Mouse (Mus musculus) midbrain, embryonic 14.5 days (tissue): ENCODE data around the gene Cideb. TPM values are rescaled to one million over a fixed set of nuclear protein-coding genes. Genes with fewer than 3 reads are reported as not detected.

ENCODE experiments used
- ATAC-seq: fragments of 200-750 bp; cut with Nextera tagmentation; 2 replicates; pipeline ENCODE4 v1.8.0; 2017; ENCODE audit warnings: moderate number of reproducible peaks, moderate library complexity; ENCODE audit not compliant: low FRiP score, low TSS enrichment
- DNase-seq: peaks from one replicate; pipeline ENCODE4 v3.0.0-alpha.2; 2015
- H3K27ac ChIP-seq: fragments of 300-500 bp; sonication (generic); replicated peaks from 2 replicates; pipeline ENCODE4 v1.5.1; 2014; ENCODE audit warnings: mild to moderate bottlenecking, low read depth, low read length, moderate library complexity
- H3K27me3 ChIP-seq: fragments of 300-500 bp; sonication (generic); 2 replicates; pipeline ENCODE4 v1.6.1; 2014; ENCODE audit warnings: low read length, control low read depth, mixed read lengths; ENCODE audit not compliant: control insufficient read depth, insufficient read depth
- H3K36me3 ChIP-seq: fragments of 300-500 bp; sonication (generic); 2 replicates; pipeline ENCODE4 v1.6.1; 2014; ENCODE audit warnings: low read length, control low read depth; ENCODE audit not compliant: control insufficient read depth, insufficient read depth
- H3K4me1 ChIP-seq: fragments of 300-500 bp; sonication (generic); 2 replicates; pipeline ENCODE4 v1.6.1; 2014; ENCODE audit warnings: mild to moderate bottlenecking, antibody characterized with exemption, low read length, control low read depth; ENCODE audit not compliant: control insufficient read depth, insufficient read depth
- H3K4me2 ChIP-seq: fragments of 300-500 bp; sonication (generic); 2 replicates; pipeline ENCODE4 v1.6.1; 2014; ENCODE audit warnings: mild to moderate bottlenecking, low read length, moderate library complexity
- H3K4me3 ChIP-seq: fragments of 300-500 bp; sonication (generic); replicated peaks from 2 replicates; pipeline ENCODE4 v1.5.1; 2014; ENCODE audit warnings: low read depth, low read length
- H3K9ac ChIP-seq: fragments of 300-500 bp; sonication (generic); replicated peaks from 2 replicates; pipeline ENCODE4 v1.6.1; 2014; ENCODE audit warnings: mild to moderate bottlenecking, low read length, moderate library complexity
- H3K9me3 ChIP-seq: fragments of 300-500 bp; sonication (generic); 2 replicates; pipeline ENCODE4 v1.6.1; 2016; ENCODE audit warnings: low read length, control low read depth, mixed read lengths; ENCODE audit not compliant: control insufficient read depth
- WGBS: fragments of 180-500 bp; shearing (Covaris S2); extraction: QIAGEN DNeasy Blood & Tissue Kit; methylation state at CpG from one replicate; pipeline ENCODE4 v1.1.7; 2014; 5-methylcytosine and 5-hydroxymethylcytosine counted together
- polyA plus RNA-seq: library from polyadenylated mRNA; unstranded; fragments of >200 nt; fragmentation: Nextera tagmentation; extraction: Ambion mirVana; gene quantifications from 2 replicates; pipeline ENCODE4 v1.2.1, GENCODE M21; 2014

Gene Cideb
- 0.18 and 0.19 TPM in 2 replicates for polyA plus RNA-seq

GRCm38 (mm10) chr14:55758363-55758784 lies at the start of gene Cideb:
Gene Cideb (minus strand): TSS chr14:55758458.
- no peak within 1 kb of the TSS for H3K27ac ChIP-seq
- H3K27me3 ChIP-seq, result peaks cover 20% of the 10 kb centered on the region
- 16% methylated on average over 8 of the region's 8 CpGs for WGBS
- H3K4me1 ChIP-seq, result peaks cover 8% of the 10 kb centered on the region; the same call in 1 of the 2 replicates
- peak; percentile 82 for DNase-seq
- H3K36me3 ChIP-seq, result peaks cover 31% of the 10 kb centered on the region
- ATAC-seq, result no peak
- H3K4me3 ChIP-seq, result no peak within 1 kb of the TSS
- no peak within 1 kb of the TSS for H3K9ac ChIP-seq
- H3K4me2 ChIP-seq, result no peak within 1 kb of the TSS
- no peaks in the 10 kb centered on the region for H3K9me3 ChIP-seq

GRCm38 (mm10) chr14:55795380-55796163 lies 37.3 kb upstream of the Cideb start:
- Histone ChIP-seq H3K4me2 (no peak overlapping the region), H3K4me1 (no peaks in the 10 kb centered on the region), H3K9ac (no peak overlapping the region), H3K27me3 (no peaks in the 10 kb centered on the region), H3K27ac (no peak overlapping the region), H3K4me3 (no peak overlapping the region), H3K36me3 (no peaks in the 10 kb centered on the region), H3K9me3 (no peaks in the 10 kb centered on the region)
- no peak for ATAC-seq
- no peak for DNase-seq
- WGBS, result 90% methylated on average over 15 of the region's 15 CpGs

GRCm38 (mm10) chr14:55793946-55794345 lies 35.7 kb upstream of the Cideb start:
- Histone ChIP-seq H3K36me3 (no peaks in the 10 kb centered on the region), H3K27me3 (peaks cover 13% of the 10 kb centered on the region), H3K4me2 (no peak overlapping the region), H3K9ac (no peak overlapping the region), H3K9me3 (no peaks in the 10 kb centered on the region), H3K4me1 (no peaks in the 10 kb centered on the region), H3K27ac (no peak overlapping the region), H3K4me3 (no peak overlapping the region)
- ATAC-seq (no peak), DNase-seq (no peak)
- 71% methylated on average over 2 of the region's 2 CpGs for WGBS

GRCm38 (mm10) chr14:55793461-55793860 lies 35.2 kb upstream of the Cideb start:
- Histone ChIP-seq H3K27me3 (peaks cover 17% of the 10 kb centered on the region), H3K27ac (no peak overlapping the region), H3K9me3 (no peaks in the 10 kb centered on the region), H3K9ac (no peak overlapping the region), H3K4me1 (no peaks in the 10 kb centered on the region), H3K36me3 (no peaks in the 10 kb centered on the region), H3K4me3 (no peak overlapping the region), H3K4me2 (no peak overlapping the region)
- ATAC-seq (no peak), DNase-seq (no peak)
- 72% methylated on average over 2 of the region's 2 CpGs for WGBS

GRCm38 (mm10) chr14:55788256-55789050 lies 30.2 kb upstream of the Cideb start, which contains the start of gene Ripk3:
Gene Ripk3 (minus strand): TSS chr14:55788865.
- no peak for DNase-seq
- no peak within 1 kb of the TSS for H3K9ac ChIP-seq
- no peak for ATAC-seq

GRCm38 (mm10) chr14:55787731-55788130 lies 29.5 kb upstream of the Cideb start:
- Histone ChIP-seq H3K4me3 (no peak overlapping the region), H3K4me2 (no peak overlapping the region; the same call in 1 of the 2 replicates), H3K36me3 (no peaks in the 10 kb centered on the region), H3K4me1 (peaks cover 4% of the 10 kb centered on the region; the same call in 1 of the 2 replicates), H3K9me3 (no peaks in the 10 kb centered on the region), H3K27ac (no peak overlapping the region), H3K9ac (no peak overlapping the region), H3K27me3 (peaks cover 64% of the 10 kb centered on the region)
- WGBS, result 34% methylated on average over 11 of the region's 11 CpGs
- no peak for ATAC-seq
- no peak for DNase-seq

More at GRCm38 (mm10) chr14:55788256-55789050, 30.2 kb upstream of the Cideb start, which contains the start of gene Ripk3:
- peaks cover 1% of the 10 kb centered on the region; the same call in 1 of the 2 replicates for H3K4me1 ChIP-seq
- peaks cover 57% of the 10 kb centered on the region for H3K27me3 ChIP-seq
- no peak within 1 kb of the TSS for H3K27ac ChIP-seq
- WGBS, result 5% methylated on average over 40 of the region's 40 CpGs
- peak within 1 kb of the TSS; percentile 41 for H3K4me2 ChIP-seq
- H3K36me3 ChIP-seq, result no peaks in the 10 kb centered on the region
- no peaks in the 10 kb centered on the region for H3K9me3 ChIP-seq
- peak within 1 kb of the TSS; percentile 14 for H3K4me3 ChIP-seq

- no peak overlapping the region for H3K9ac ChIP-seq
- DNase-seq (no peak), ATAC-seq (no peak)
- H3K4me3 ChIP-seq, result no peak overlapping the region
- no peak overlapping the region for H3K4me2 ChIP-seq
- H3K27me3 ChIP-seq, result peaks cover 80% of the 10 kb centered on the region
- H3K9me3 ChIP-seq, result no peaks in the 10 kb centered on the region
- no peaks in the 10 kb centered on the region for H3K36me3 ChIP-seq
- H3K4me1 ChIP-seq, result peaks cover 4% of the 10 kb centered on the region; the same call in 1 of the 2 replicates
- 25% methylated on average over 6 of the region's 6 CpGs for WGBS
- no peak overlapping the region for H3K27ac ChIP-seq
Observed at GRCm38 (mm10) chr14:55785195-55785594, 26.9 kb upstream of the Cideb start.

- Histone ChIP-seq H3K9ac (no peak within 1 kb of the TSS), H3K4me1 (peaks cover 4% of the 10 kb centered on the region; the same call in 1 of the 2 replicates), H3K9me3 (no peaks in the 10 kb centered on the region), H3K4me3 (peak within 1 kb of the TSS; percentile 25), H3K27me3 (peaks cover 67% of the 10 kb centered on the region), H3K36me3 (no peaks in the 10 kb centered on the region), H3K4me2 (peak within 1 kb of the TSS; percentile 42), H3K27ac (no peak within 1 kb of the TSS)
- DNase-seq (peak; percentile 12), ATAC-seq (no peak)
- WGBS, result 3% methylated on average over 13 of the region's 13 CpGs
Observed at GRCm38 (mm10) chr14:55783958-55784235, 25.6 kb upstream of the Cideb start, which contains the start of gene Adcy4. Gene Adcy4 (minus strand): TSS chr14:55784095.
